Mouse (Mus musculus) embryo, embryonic 11.5 days (tissue): ENCODE measurements around the gene Stox2.

ENCODE experiments used
- DNase-seq: peaks from one replicate; pipeline ENCODE4 v3.0.0-alpha.2; 2012; ENCODE audit warnings: low read depth, low spot score

Gene Stox2

GRCm38 (mm10) chr8:47354523-47355168 lies 91.5 kb downstream of the Stox2 start:
- no peak for DNase-seq

DNA sequence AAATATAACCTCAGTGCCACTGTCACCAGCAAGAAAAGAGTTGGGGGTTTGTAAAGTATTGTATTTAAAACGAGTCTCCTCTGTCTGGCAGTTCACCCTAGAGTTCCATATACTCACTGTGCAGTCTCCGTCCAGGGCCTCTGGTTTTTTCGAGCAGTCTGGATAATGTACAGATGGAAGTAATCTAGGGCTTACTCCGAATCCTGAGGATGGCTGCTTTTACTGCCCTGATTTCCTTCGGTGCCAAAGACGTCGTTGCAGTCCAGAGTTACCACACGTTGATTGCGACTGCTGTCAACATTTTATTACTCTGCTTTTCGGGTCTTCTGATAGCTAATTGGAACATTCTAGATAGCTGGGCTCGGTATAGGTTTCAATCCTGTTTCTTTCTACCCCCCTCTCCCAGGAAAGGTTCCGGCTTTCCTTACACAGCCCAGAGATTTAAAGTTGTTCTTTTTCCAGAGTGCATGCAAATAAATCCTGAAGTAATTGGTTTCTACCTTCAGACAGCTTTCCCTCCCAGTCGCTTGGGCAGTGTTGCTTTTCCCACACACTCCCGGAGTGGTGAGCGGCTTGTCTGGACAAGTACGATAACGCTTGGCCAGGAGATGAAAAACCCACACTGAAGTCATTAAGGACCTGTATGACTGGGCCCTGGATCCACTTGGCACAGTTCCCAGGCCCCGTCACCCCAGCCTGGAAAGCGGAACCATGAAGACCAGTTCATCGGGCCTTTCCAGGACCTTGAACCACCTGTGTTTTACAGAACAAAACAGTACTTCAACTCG lies 94.1 kb downstream of the Stox2 start:
- no peak for DNase-seq

- no peak for DNase-seq
Observed at GRCm38 (mm10) chr8:47349082-47349481, 97.1 kb downstream of the Stox2 start.

DNA sequence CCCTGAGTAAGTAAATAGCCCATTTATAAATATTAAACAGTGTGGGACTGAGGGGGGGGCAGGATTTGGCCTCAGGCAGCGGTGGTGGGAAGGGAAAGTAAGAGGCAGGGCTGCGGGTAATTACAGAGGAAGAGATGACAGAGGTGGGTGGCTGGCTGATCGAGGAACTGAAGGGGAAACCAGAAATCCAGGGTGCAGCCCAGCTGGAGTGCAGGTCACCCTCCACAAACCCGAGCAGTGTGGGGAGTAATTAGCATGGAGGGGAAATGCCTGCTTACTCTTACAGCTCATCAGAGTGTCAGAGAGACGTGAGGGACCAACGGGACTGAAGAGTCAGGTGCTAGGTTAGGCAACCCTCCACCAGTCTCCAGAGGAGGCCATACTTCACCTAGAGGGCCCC lies 98.4 kb downstream of the Stox2 start:
- no peak for DNase-seq

DNA sequence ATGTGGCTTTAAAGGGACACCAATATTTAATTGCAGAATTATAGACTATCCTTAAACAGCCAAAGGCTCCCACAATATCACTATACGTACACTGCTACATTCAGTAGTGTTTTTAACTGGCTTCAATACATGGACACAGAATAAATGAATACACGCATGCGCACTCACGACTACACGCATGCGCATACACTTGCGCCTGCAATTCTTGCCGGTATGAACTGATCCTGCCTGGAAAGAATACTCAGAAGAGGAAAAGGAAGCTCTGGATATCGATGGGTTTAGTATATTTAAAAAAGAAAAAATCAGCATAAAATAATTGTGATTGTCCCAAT lies 100.4 kb downstream of the Stox2 start:
- no peak for DNase-seq

DNA sequence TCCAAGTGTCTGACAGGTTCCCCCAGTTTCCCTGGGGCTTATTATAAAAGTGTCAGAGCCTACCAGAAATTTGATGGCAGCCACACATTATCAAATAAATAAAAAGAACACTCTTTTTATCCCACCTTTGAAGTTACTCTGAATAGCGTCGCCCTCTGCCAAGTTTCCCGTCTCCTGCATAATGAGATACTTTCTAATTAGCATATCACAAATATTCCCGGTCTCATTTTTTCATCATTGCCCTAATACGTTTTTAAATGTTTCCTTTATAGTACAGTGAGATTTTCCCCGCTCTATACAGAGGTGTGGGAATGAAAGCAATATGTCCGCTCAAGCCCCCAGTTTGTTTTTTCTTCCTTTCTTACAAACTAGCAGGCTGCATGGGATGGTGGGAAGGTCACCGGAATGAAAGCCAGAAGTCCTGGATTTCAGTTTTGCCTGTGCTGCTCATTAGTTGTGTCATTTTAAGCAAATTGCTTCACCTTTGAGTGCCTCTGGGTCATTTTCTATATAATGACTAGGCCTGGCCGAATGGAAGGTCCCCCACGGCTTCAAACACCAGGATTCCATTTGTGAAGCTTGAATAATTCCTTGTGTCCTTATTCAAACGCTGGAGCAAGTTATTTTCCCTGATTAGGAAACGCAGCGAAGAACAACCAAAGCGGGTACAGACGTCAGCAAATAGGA lies 100.9 kb downstream of the Stox2 start:
- no peak for DNase-seq

GRCm38 (mm10) chr8:47341474-47341873 lies 104.7 kb downstream of the Stox2 start:
- DNase-seq, result no peak

- no peak for DNase-seq
Observed at GRCm38 (mm10) chr8:47338691-47339323, 107.4 kb downstream of the Stox2 start.

GRCm38 (mm10) chr8:47336433-47336832 lies 109.7 kb downstream of the Stox2 start:
- DNase-seq, result no peak

- DNase-seq, result no peak
Observed at GRCm38 (mm10) chr8:47335940-47336339, 110.2 kb downstream of the Stox2 start.

DNA sequence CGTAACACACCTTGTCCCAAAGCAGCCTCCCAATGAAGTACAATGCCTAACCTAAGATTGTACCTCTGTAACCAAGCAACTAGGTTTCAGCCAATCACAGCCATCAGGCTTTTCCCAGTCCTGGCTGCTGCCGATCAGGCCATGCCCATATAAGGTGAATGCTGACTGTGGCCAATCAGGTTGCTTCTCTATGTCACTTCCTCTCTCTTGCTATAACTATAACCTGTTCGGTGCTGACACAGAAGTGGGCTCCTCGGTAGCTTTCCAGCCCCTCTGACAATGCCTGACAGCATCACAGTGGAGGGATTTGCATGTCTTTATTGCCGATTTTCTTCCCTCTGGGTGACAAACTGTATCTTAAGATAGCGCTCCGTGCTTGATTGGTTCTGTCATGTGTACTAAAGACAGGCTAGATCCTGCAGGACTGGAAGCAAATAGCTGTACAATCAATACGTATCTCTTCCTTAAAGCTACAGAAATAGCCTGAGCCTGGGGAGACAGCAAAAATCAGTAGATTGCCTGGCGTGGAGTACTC lies 111.9 kb downstream of the Stox2 start:
- no peak for DNase-seq

DNA sequence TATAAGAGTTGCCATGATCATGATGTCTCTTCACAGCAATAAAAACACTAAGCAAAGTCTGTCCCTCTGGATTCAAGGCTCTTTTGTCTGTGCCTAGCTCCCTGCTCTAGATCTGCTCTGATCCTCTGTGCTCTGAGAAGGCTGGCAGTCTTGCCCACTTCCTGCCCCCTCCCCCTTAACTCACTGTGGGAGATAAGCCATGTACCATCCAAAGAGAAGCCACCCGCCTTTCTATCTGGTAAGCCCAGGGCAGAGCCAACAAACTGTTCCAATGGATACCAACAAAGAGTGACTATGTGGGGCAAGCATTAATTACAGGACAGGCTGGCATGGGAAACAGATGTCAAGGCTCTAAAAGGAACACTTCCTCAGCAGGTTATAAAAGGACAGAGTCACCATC lies 113.2 kb downstream of the Stox2 start:
- no peak for DNase-seq

DNA sequence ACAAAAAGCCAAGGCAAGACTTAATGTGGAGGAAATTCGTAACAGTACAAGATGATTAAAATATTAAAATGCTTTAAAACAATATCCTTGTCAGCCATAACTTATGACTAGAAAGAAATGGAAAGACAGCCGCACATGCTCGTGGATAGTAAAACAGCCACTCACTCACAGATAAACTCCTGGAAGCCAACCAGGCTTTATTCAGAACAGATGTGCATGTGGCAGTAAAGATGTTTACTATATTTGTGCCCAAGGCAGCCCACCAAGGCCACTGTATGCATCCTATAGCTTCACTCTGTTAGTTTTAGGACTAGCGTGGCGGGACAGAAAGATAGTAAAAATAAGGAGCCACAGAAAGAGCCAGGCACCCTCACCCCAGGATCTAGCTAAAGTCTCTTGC lies 115.2 kb downstream of the Stox2 start:
- DNase-seq, result no peak

GRCm38 (mm10) chr8:47326348-47326747 lies 119.8 kb downstream of the Stox2 start:
- no peak for DNase-seq

GRCm38 (mm10) chr8:47324117-47324820 lies 121.9 kb downstream of the Stox2 start:
- no peak for DNase-seq

GRCm38 (mm10) chr8:47321282-47321681 lies 124.9 kb downstream of the Stox2 start:
- no peak for DNase-seq

DNA sequence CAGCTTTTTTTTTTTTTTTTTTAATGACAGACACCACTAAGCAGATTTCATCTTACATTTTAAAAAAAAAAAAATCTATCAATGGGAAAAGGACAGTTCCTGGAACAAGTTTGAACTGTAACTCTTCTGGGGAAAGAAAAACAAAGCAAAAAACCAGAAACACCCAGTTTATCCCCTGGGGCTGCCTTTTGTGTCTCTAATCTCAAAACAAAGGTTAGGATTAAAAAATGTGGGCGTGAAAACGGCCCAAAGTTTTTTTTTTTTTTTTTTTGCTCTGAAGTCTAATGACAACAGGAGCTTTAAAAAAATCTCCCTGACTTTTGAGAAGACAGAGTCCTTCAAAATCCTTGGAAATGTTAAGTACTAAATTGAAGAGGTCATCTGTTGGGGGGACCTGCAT lies 125.5 kb downstream of the Stox2 start:
- DNase-seq, result no peak

DNA sequence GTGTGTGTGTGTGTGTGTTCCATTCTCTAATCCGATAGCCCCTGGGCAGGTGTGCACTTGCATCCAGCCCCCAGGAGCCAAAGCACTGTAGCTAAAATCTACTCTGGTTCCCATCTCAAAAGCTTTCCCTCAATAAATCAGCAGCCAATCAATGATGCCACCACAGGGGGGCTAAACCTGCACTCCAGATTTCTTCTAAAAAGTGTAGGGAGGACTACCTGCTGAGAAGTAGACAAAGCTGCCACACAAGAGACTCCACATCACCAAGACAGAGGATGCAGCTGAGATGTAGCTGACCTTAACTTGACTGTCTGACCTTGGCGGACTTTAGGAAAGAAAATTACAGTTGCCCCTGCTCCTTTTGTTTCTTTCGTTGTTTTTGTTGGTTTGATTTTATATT lies 127.7 kb downstream of the Stox2 start:
- no peak for DNase-seq

DNA sequence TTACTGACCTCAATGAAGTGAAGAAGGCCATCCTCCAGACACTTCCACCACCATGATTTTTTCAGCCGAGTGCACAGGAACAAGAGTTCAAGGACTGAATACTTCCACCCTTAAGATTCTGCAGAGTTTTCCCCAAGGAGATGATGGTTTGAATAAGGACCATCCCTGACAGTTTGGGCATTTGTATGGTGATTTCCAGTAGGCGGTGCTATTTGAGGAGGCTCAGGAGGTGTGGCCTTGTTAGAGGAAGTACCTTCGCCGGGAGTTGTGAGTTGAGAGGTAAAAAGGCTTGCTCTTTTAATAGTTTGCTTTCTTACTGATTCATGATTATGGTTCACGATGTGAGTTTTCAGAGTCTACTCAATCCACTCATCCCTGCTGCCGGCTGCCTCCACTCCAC lies 138.0 kb downstream of the Stox2 start:
- DNase-seq, result no peak

- DNase-seq, result no peak
Observed at GRCm38 (mm10) chr8:47306372-47306771, 139.8 kb downstream of the Stox2 start.

DNA sequence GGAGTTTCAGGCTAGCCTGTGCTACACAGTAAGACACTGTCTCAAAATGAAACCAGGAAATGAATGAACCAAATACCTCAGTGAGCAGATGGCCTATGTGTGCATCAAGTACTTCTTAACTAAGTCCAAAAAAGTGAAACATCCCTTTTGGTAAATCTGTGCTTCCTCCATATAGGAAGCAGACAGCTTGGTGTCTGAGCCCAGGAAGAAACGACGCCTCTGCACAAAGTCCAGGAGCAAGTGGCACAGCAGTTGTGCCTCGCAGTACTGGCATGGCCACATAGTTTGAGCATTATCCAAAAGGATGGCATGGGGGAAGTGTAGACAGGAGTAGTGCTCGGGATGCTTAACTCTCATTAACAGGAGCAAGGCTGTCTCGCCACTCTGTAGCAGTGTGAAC lies 140.3 kb downstream of the Stox2 start:
- DNase-seq, result no peak

- DNase-seq, result no peak
Observed at GRCm38 (mm10) chr8:47298460-47298859, 147.7 kb downstream of the Stox2 start.
